Mouse (Mus musculus) layer of hippocampus, adult 8-10 months (tissue): Measurements from ENCODE around the gene Dand5. TPM values are rescaled to one million over a fixed set of nuclear protein-coding genes. Genes with fewer than 3 reads are reported as not detected.

Source experiments
- DNase-seq, 2 experiments: peaks; one replicate each; pipeline ENCODE4 v3.0.0; 2022; ENCODE audit warnings: low spot score in 2 of 2
- total RNA-seq, 4 experiments: library from RNA; stranded (reverse); gene quantifications; 2 replicates each; pipeline ENCODE4 v1.2.4; 2022

The Dand5 gene
- 10 to 100 TPM in 1 of 4 experiments, 1 to 10 TPM in 3; 8.4 to 10.5 (median 8.9) TPM for total RNA-seq

GRCm38 (mm10) chr8:84822723-84823122 is at the start of gene Dand5:
Gene Dand5 (minus strand): TSS chr8:84822823.
- DNase-seq = no peak

GRCm38 (mm10) chr8:84871376-84872308 is 49.0 kb upstream of the Dand5 start, which contains the start of gene Syce2:
Gene Syce2 (plus strand): TSS chr8:84872111.
- DNase-seq = no peak

- peak; percentile 91 to 94 for DNase-seq
Observed at GRCm38 (mm10) chr8:84856864-84857441, 34.3 kb upstream of the Dand5 start, which contains the start of gene Farsa. Gene Farsa (plus strand): TSS chr8:84856989.

- DNase-seq = no peak
Observed at GRCm38 (mm10) chr8:84856434-84856833, 33.8 kb upstream of the Dand5 start.

GRCm38 (mm10) chr8:84847684-84848435 is 25.2 kb upstream of the Dand5 start:
- DNase-seq = no peak

- peak; percentile 100 for DNase-seq
Observed at GRCm38 (mm10) chr8:84846722-84847572, 24.3 kb upstream of the Dand5 start, which contains the start of gene Calr. Gene Calr (minus strand): TSS chr8:84846934.

- DNase-seq = no peak
Observed at GRCm38 (mm10) chr8:84846094-84846721, 23.6 kb upstream of the Dand5 start.

GRCm38 (mm10) chr8:84845355-84846093 is 22.9 kb upstream of the Dand5 start:
- DNase-seq = no peak

- no peak for DNase-seq
Observed at GRCm38 (mm10) chr8:84844397-84845070, 21.9 kb upstream of the Dand5 start.

GRCm38 (mm10) chr8:84841514-84841913 is 18.9 kb upstream of the Dand5 start:
- DNase-seq = no peak

GRCm38 (mm10) chr8:84840248-84840999 is 17.8 kb upstream of the Dand5 start, which contains the start of gene Rad23a:
Gene Rad23a (minus strand): TSS chr8:84840665.
- DNase-seq = peak; percentile 90 to 91

GRCm38 (mm10) chr8:84839875-84840247 is 17.2 kb upstream of the Dand5 start:
- DNase-seq = no peak

GRCm38 (mm10) chr8:84839411-84839810 is 16.8 kb upstream of the Dand5 start:
- DNase-seq = no peak

- no peak for DNase-seq
Observed at GRCm38 (mm10) chr8:84838513-84838912, 15.9 kb upstream of the Dand5 start.

- DNase-seq = no peak
Observed at GRCm38 (mm10) chr8:84837912-84838470, 15.4 kb upstream of the Dand5 start.

- DNase-seq = no peak
Observed at GRCm38 (mm10) chr8:84837149-84837911, 14.7 kb upstream of the Dand5 start.
